Mouse (Mus musculus) erythroblast, embryonic 14.5 days (primary cell): Measurements from ENCODE around the gene Fgb.

Experiments used
- GATA1 ChIP-seq: IDR thresholded peaks from 2 replicates; pipeline ENCODE4 v1.6.1; 2012; ENCODE audit warnings: low read length, inconsistent platforms, mixed read lengths
- TAL1 ChIP-seq: IDR thresholded peaks from 3 replicates; pipeline ENCODE4 v1.6.1; 2012; ENCODE audit warnings: low read length, inconsistent platforms, mixed read lengths

DNA sequence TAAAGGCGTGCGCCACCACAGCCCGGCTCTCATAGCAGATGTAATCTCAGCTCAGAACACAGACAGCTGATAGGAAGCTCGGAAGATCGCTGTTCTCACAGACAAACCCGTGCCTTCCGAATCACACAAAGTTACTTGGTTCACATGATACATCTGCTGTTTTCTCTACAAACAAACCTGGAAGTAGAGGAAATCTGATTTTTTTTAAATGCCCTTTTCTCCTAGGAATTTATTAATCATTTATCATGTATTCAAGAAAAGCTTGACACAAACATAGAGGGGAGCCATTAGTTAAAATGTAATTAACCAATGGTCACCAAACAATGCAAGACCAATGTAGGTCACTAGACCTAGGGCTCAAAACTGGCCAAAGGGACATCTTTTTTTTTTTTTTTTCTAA lies 44.9 kb downstream of the Fgb start:
- TF ChIP-seq TAL1 (no peak), GATA1 (no peak)
